Mouse (Mus musculus) thymus, adult 2 months (tissue): ENCODE measurements around the gene Rpl12. TPM values are rescaled to one million over a fixed set of nuclear protein-coding genes. Genes with fewer than 3 reads are reported as not detected.
A peak's percentile ranks its signal among the peaks of the same experiment; 100 is the strongest.

ENCODE experiments used
- DNase-seq: peaks from one replicate; pipeline ENCODE4 v3.0.0; 2021
- H3K27ac ChIP-seq: fragments of 200-500 bp; 2 replicates; pipeline ENCODE4 v1.5.1; 2012; ENCODE audit warnings: low read length, control low read depth; ENCODE audit not compliant: control insufficient read depth, insufficient read depth
- H3K27me3 ChIP-seq: fragments of 200-500 bp; 2 replicates; pipeline ENCODE4 v1.6.1; 2012; ENCODE audit warnings: mild to moderate bottlenecking, low read length, moderate library complexity, mixed read lengths; ENCODE audit not compliant: control insufficient read depth, insufficient read depth
- H3K36me3 ChIP-seq: fragments of 200-500 bp; 2 replicates; pipeline ENCODE4 v1.6.1; 2012; ENCODE audit warnings: mild to moderate bottlenecking, low read length, moderate library complexity; ENCODE audit not compliant: control insufficient read depth, insufficient read depth
- H3K4me1 ChIP-seq: fragments of 200-500 bp; replicated peaks from 2 replicates; pipeline ENCODE4 v1.6.1; 2012; ENCODE audit warnings: low read length; ENCODE audit not compliant: control insufficient read depth, insufficient read depth
- H3K4me3 ChIP-seq: fragments of 200-500 bp; 2 replicates; pipeline ENCODE4 v1.5.1; 2012; ENCODE audit warnings: mild to moderate bottlenecking, low read length, control low read depth, moderate library complexity; ENCODE audit not compliant: control insufficient read depth, insufficient read depth
- CTCF ChIP-seq: fragments of 200-500 bp; IDR thresholded peaks from 2 replicates; pipeline ENCODE4 v1.5.1; 2012; ENCODE audit warnings: mild to moderate bottlenecking, control low read depth, low read length, moderate library complexity, borderline replicate concordance; ENCODE audit not compliant: control insufficient read depth, poor library complexity, insufficient read depth; ENCODE audit errors: extremely low read depth
- POLR2A ChIP-seq: fragments of 200-500 bp; IDR thresholded peaks from 2 replicates; pipeline ENCODE4 v1.6.1; 2012; ENCODE audit warnings: mild to moderate bottlenecking, low read length, control low read depth, moderate library complexity; ENCODE audit not compliant: control insufficient read depth, poor library complexity, insufficient read depth; ENCODE audit errors: extremely low read depth
- WGBS: fragments of 180-500 bp; shearing (Covaris S2); methylation state at CpG from one replicate; pipeline ENCODE4 v1.1.7; 2018; 5-methylcytosine and 5-hydroxymethylcytosine counted together
- polyA plus RNA-seq: library from polyadenylated mRNA; depleted of rRNA; stranded (reverse); fragments of >200 nt; gene quantifications from 2 replicates; pipeline ENCODE4 v1.2.3, GENCODE M21; 2012

Rpl12 gene
- polyA plus RNA-seq, 1 experiment, result 552 TPM

DNA sequence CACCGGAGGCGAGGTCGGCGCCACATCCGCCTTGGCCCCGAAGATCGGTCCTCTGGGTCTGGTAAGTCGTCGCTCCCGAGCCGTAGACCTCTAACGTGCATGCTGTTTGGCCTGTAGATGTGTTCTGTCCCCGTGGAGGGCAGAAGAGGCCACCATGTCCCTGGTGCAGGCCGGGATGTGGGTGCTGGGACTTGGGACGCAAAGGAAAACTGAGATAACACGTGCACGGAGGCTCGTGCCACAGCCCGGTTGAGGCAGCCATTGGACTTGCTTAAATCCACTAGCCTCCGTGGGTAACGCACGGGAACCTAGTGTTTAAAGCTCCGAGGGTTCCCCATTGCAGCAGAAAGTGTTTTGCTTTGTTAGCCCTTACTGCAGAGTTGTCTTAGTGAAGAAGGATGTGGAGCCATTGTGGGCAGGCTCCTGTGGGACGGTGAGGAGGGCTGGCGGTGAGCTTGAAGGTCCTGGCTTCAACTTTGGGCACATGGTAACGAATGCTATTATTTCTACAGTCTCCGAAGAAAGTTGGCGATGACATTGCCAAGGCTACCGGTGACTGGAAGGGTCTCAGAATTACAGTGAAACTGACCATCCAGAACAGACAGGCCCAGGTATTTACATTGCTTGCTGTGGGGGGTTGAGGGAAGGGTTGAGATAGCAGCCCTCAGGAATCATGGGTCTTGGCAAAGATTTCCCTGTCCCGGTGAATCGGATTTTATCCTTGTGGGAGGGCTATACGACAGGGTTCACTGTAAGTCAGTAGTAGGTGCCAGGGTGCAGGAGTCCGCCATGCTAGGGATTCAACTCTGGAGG lies 909 bp downstream of the Rpl12 start:
- peak overlapping the region; percentile 84 for H3K27ac ChIP-seq

DNA sequence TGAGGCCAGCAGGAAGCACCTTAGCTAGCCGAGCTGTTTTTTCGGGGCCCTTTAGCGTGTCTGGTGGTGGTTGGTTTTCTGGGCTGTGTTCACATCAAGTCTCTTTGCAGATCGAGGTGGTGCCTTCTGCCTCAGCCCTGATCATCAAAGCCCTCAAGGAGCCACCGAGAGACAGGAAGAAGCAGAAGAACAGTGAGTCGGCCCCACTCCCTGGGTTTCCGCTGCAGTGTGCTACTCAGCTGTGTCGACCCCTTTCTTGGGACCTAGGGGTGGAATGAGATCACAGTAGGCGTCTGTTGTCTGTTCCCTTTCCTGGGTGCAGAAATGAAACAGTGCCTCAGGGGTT lies 1.5 kb downstream of the Rpl12 start:
- WGBS, result 1% methylated on average over 9 of the region's 9 CpGs
- H3K27me3 ChIP-seq, result no peaks in the 10 kb centered on the region
- peak overlapping the region; percentile 89 for H3K4me3 ChIP-seq
- peaks cover 25% of the 10 kb centered on the region for H3K4me1 ChIP-seq
- H3K36me3 ChIP-seq, result peaks cover 15% of the 10 kb centered on the region
- H3K27ac ChIP-seq, result peak overlapping the region; percentile 84
- TF ChIP-seq POLR2A (no peak), CTCF (no peak)
- peak; percentile 67 for DNase-seq

More for the DNA sequence above, 909 bp downstream of the Rpl12 start:
- TF ChIP-seq CTCF (no peak), POLR2A (no peak)
- H3K4me3 ChIP-seq, result peak overlapping the region; percentile 89
- no peaks in the 10 kb centered on the region for H3K27me3 ChIP-seq
- H3K4me1 ChIP-seq, result peaks cover 22% of the 10 kb centered on the region
- under 1% methylated on average over 33 of the region's 33 CpGs for whole genome bisulfite sequencing
- peaks cover 15% of the 10 kb centered on the region for H3K36me3 ChIP-seq
- DNase-seq, result no peak

DNA sequence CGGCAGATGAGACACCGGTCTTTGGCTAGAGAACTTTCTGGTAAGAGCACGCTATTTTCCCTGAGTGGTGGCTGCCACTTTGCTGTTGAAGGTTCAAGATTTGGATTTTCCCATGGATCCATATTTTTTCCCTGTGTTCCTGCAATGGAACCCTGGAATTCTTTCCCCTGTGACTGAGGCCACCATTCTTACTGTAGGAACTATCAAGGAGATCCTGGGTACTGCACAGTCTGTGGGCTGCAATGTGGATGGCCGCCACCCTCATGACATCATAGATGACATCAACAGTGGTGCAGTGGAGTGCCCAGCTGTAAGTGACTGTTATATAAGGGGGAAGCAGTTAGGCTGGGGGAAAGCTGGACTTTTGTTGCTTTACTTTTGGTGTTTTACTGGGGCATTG lies 2.2 kb downstream of the Rpl12 start:
- Histone ChIP-seq H3K4me3 (no peak overlapping the region), H3K27ac (peak overlapping the region; percentile 84; the same call in 1 of the 2 replicates), H3K36me3 (peaks cover 15% of the 10 kb centered on the region), H3K4me1 (peaks cover 25% of the 10 kb centered on the region), H3K27me3 (no peaks in the 10 kb centered on the region)
- 81% methylated on average over 4 of the region's 4 CpGs for WGBS
- no peak for DNase-seq
- no peak for TF ChIP-seq POLR2A
- TF ChIP-seq CTCF, result no peak

DNA sequence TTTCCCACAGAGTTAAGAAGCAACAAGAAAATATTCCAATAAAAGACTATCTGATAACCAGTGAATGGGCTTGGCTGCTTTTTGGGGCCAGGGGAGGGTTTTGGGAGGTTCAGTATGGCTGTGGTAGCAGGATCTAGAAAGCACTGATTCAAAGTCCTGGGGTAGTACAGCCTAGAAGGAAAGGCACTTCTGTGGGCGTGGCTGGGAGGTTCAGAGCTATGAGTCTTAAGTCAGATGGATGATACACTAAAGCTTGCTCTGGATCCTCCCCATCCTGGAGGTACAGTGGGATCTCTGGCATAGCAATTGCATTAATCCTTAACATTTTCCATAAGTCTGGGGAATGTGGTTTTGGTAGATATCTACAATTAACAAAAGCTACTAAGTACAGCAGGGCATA lies 2.6 kb downstream of the Rpl12 start:
- H3K4me1 ChIP-seq, result peaks cover 25% of the 10 kb centered on the region
- no peak for DNase-seq
- H3K36me3 ChIP-seq, result peaks cover 15% of the 10 kb centered on the region
- WGBS, result 92% methylated on average over 1 of the region's 1 CpGs
- TF ChIP-seq CTCF (no peak), POLR2A (no peak)
- no peak overlapping the region for H3K4me3 ChIP-seq
- no peak overlapping the region for H3K27ac ChIP-seq
- no peaks in the 10 kb centered on the region for H3K27me3 ChIP-seq

DNA sequence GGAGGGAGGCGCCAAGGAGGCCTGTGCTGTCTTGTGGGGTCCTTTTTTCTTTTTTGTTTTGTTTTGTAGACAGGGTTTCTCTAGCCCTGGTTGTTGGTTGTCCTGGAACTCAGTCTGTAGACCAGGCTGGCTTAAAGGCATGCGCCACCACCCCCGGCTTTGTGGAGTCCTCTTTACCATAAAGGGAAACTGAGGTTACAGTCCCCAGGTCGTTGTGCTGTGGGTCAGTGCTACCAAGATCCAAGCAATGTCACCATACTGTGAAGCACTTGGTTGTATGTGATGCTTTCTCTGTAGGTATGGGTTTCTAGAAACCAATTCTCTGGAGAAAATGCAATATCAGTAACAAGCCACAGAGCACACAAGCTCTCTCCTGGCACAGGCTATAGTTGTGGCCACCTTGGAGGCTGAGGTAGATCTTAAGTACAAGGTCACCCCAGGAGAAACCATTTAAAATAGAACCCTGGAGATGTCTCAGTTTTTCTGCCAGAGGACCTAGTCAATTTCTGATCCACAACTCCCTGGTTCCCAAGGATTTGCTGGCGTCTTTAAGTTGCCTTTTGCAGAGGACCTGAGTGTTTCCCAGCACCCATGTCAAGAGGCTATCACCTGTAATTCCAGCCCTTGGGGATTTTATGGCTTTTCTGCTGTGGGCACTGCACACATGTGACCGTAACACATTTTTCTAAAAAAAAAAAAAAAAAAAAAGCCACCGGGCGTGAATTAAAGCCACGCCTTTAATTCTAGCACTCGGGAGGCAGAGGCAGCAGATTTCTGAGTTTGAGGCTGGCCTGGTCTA lies 3.5 kb downstream of the Rpl12 start:
- Histone ChIP-seq H3K4me3 (no peak overlapping the region), H3K36me3 (peaks cover 15% of the 10 kb centered on the region), H3K27me3 (no peaks in the 10 kb centered on the region), H3K27ac (no peak overlapping the region), H3K4me1 (peaks cover 25% of the 10 kb centered on the region)
- DNase-seq, result no peak
- 70% methylated on average over 10 of the region's 10 CpGs for WGBS
- TF ChIP-seq CTCF (no peak), POLR2A (no peak)

DNA sequence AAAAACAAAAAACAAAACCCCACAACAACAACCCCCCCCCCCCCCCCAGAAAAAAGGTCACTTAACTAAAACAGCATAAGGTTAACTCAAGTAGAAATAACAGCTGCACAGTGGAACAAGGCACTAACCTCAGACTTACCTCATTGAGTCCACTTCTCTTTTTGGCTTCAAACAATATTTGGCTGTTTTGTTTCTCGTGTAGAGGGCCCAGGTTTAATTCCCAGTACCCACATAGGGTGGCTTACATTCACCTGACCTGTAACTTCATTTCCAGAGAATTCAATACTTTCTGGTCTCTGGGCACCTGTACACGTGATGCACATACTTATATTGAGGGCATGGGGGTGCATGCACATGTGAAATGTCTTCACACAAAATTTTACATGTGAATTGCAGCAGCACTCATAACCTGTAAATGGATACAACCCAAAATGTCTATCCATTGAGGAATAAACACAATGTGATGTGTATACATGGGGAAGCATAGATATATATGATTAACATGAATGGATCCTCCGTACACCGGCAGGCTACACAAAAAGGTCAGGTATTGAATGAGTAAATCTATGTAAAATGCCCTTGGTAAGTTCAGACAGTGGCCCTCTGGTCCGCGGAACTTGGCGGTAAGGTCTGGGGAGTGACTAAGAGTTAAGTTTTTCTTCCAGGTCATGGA lies 4.3 kb downstream of the Rpl12 start:
- Histone ChIP-seq H3K4me1 (peaks cover 24% of the 10 kb centered on the region), H3K27ac (no peak overlapping the region), H3K27me3 (no peaks in the 10 kb centered on the region), H3K36me3 (peaks cover 15% of the 10 kb centered on the region), H3K4me3 (no peak overlapping the region)
- TF ChIP-seq CTCF (no peak), POLR2A (no peak)
- 54% methylated on average over 7 of the region's 7 CpGs for WGBS
- no peak for DNase-seq
